Mouse (Mus musculus) spleen, adult 2 months (tissue): Measurements from ENCODE around the gene Epgn. TPM values are rescaled to one million over a fixed set of nuclear protein-coding genes. Genes with fewer than 3 reads are reported as not detected.

Source experiments
- DNase-seq, 2 experiments: peaks; one replicate each; pipeline versions ENCODE4 v3.0.0 to v3.0.0-alpha.2; 2012 to 2021; ENCODE audit warnings: low spot score in 2 of 2, low read depth in 1 of 2
- H3K27ac ChIP-seq: fragments of 200-500 bp; 2 replicates; pipeline ENCODE4 v1.5.1; 2012; ENCODE audit warnings: low read length, inconsistent platforms; ENCODE audit not compliant: insufficient read depth
- H3K27me3 ChIP-seq: fragments of 200-500 bp; 2 replicates; pipeline ENCODE4 v1.6.1; 2012; ENCODE audit warnings: mild to moderate bottlenecking, moderate library complexity, low read length, inconsistent platforms; ENCODE audit not compliant: control insufficient read depth, insufficient read depth
- H3K36me3 ChIP-seq: fragments of 200-500 bp; 2 replicates; pipeline ENCODE4 v1.6.1; 2012; ENCODE audit warnings: mild to moderate bottlenecking, low read length, inconsistent platforms; ENCODE audit not compliant: control insufficient read depth, insufficient read depth
- H3K4me1 ChIP-seq: fragments of 200-500 bp; 2 replicates; pipeline ENCODE4 v1.6.1; 2011; ENCODE audit warnings: inconsistent platforms; ENCODE audit not compliant: control insufficient read depth, insufficient read depth, insufficient read length
- H3K4me3 ChIP-seq: fragments of 200-500 bp; 2 replicates; pipeline ENCODE4 v1.5.1; 2011; ENCODE audit warnings: mild to moderate bottlenecking, inconsistent platforms; ENCODE audit not compliant: insufficient read depth, insufficient read length; ENCODE audit errors: extremely low read depth
- CTCF ChIP-seq: fragments of 200-500 bp; IDR thresholded peaks from 2 replicates; pipeline ENCODE4 v1.5.1; 2011; ENCODE audit warnings: mild to moderate bottlenecking, inconsistent platforms; ENCODE audit not compliant: insufficient read depth, insufficient read length, insufficient replicate concordance; ENCODE audit errors: extremely low read depth
- POLR2A ChIP-seq: fragments of 200-500 bp; IDR thresholded peaks from 2 replicates; pipeline ENCODE4 v1.6.1; 2011; ENCODE audit warnings: low read depth, low read length, inconsistent platforms
- WGBS: fragments of 180-500 bp; shearing (Covaris S2); methylation state at CpG from one replicate; pipeline ENCODE4 v1.1.7; 2018; 5-methylcytosine and 5-hydroxymethylcytosine counted together
- polyA plus RNA-seq: library from polyadenylated mRNA; depleted of rRNA; stranded (reverse); fragments of >200 nt; gene quantifications from 2 replicates; pipeline ENCODE4 v1.2.3, GENCODE M21; 2012

The Epgn gene
- polyA plus RNA-seq, 1 experiment = not detected

DNA sequence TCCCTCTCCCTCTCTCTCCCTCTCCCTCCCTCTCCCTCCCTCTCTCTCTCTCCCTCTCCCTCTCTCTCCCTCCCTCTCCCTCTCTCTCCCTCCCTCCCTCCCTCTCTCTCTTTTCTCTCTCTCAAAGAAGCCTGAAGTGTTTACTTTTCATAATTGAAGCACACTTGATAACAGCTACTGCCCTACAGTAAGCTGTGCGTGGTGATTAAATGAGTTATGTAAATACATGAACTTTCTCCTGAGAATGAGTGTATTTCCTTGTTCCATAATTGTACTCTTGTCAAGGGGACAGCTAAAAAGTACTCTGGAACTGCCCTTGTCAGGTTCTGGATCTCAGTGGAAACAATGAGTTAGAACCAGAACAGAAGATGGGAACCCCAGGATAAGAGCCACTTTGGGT lies 576 bp downstream of the Epgn start:
- H3K27me3 ChIP-seq = no peaks in the 10 kb centered on the region
- TF ChIP-seq CTCF = no peak
- no peak for TF ChIP-seq POLR2A
- 72% methylated on average over 1 of the region's 1 CpGs for WGBS
- no peaks in the 10 kb centered on the region for H3K36me3 ChIP-seq
- no peaks in the 10 kb centered on the region for H3K4me1 ChIP-seq
- H3K4me3 ChIP-seq = no peak overlapping the region
- no peak overlapping the region for H3K27ac ChIP-seq
- DNase-seq = no peak

DNA sequence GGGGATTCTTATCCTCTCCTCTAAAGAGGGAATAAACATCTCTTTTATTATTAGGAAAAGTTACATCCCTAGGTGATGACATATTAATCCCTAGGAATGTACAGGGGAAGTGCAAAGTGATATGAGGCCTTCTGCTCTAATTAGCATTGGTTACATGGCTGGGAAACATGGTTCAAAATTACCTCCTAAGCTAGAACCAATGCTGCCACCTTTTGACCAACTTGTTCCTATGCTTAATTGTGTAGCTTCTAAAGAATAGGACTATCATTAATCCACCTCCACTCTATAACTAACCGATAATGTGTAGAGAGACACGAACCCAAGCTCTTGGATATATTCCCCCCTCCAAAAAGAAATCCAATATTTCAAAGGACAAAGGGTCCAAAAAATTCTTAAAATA lies 3.4 kb downstream of the Epgn start:
- no peak for TF ChIP-seq CTCF
- TF ChIP-seq POLR2A = no peak
- whole genome bisulfite sequencing = 83% methylated on average over 2 of the region's 2 CpGs
- Histone ChIP-seq H3K4me1 (no peaks in the 10 kb centered on the region), H3K27me3 (no peaks in the 10 kb centered on the region), H3K27ac (no peak overlapping the region), H3K36me3 (no peaks in the 10 kb centered on the region), H3K4me3 (no peak overlapping the region)
- no peak for DNase-seq

DNA sequence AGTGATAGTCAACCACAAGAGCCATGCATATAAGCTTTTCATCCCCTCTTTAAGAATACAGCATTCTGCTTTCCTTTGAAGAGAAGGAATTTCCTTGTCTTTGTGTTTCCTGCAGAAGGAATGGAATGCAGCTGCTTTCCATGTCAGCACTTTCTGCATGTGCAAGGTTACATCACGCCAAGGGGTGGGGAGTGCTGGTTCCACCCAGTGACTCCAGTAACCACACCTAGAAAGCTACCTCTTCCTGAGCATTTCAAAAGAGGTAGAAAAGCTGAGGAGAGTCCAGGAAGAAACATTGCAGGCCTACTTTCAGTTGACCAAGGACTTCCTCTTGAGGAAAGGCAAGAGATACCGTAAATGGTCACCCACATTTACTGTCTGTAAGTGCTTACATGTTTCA lies 8.1 kb downstream of the Epgn start:
- Histone ChIP-seq H3K27me3 (no peaks in the 10 kb centered on the region), H3K27ac (no peak overlapping the region), H3K4me1 (no peaks in the 10 kb centered on the region), H3K36me3 (no peaks in the 10 kb centered on the region), H3K4me3 (no peak overlapping the region)
- 41% methylated on average over 2 of the region's 2 CpGs for WGBS
- no peak for TF ChIP-seq POLR2A
- TF ChIP-seq CTCF = no peak
- no peak for DNase-seq

DNA sequence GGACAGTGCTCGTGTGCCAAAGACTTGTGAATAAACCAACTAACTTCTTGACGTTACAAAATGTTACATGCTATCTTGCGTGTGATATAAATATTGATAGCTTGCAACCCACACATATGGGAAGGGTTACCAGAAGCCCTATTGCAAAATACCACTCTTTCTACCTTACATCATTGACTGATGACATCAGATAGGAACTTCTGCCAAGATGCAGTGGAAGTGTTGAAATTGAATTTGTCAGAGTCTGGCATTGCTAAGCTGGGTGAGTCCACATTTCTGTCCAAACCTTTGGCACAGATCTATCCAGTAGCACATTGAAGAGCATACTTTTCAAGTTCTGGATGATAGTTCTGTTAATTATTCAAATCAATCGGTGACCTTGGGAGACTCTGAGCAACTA lies 9.4 kb downstream of the Epgn start:
- DNase-seq = no peak
- Histone ChIP-seq H3K4me1 (no peaks in the 10 kb centered on the region), H3K27ac (no peak overlapping the region), H3K36me3 (no peaks in the 10 kb centered on the region), H3K4me3 (no peak overlapping the region), H3K27me3 (no peaks in the 10 kb centered on the region)
- TF ChIP-seq CTCF (no peak), POLR2A (no peak)
- 88% methylated on average over 4 of the region's 4 CpGs for WGBS

DNA sequence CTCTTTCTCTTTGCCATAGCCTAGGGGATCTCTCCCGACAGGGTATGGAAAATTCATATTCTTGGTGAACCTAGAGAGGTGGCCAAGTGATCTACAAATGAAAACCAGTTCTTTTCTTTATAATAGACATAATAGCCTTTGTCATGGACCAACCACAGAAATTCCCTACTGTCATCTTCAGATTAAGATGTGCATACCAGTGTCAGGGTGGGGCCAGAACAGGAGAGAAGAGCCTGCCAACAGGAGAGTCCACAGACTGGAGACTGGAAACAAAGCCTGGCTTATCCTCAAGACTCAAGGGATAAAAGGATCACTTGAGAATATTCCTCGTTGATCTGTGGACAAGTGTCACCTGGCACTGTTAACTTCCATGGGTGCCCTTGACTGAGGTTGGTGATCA lies 10.5 kb downstream of the Epgn start:
- WGBS = 78% methylated on average over 2 of the region's 2 CpGs
- H3K27ac ChIP-seq = no peak overlapping the region
- H3K4me1 ChIP-seq = no peaks in the 10 kb centered on the region
- no peak for DNase-seq
- no peak for TF ChIP-seq POLR2A
- TF ChIP-seq CTCF = no peak
- no peaks in the 10 kb centered on the region for H3K36me3 ChIP-seq
- H3K4me3 ChIP-seq = no peak overlapping the region
- H3K27me3 ChIP-seq = no peaks in the 10 kb centered on the region

DNA sequence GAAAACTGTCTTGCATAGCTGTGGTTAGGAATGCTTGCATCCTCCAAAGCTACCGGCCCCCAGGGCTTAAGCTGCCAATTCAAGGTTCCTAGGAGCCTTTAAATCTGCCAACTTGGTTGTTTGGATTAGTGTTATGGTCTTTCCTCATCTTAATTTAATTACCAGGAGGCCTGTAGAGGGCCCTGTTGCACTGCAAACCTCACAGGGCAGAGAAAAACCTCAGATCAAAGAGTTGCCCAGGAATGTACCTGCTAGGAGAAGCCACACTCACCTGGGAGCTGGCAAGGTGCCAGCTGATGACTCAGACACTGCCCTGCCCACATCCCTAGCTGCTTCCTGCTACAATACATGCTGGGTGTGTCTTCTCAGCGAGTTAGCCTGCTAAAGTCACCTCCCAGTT lies 11.3 kb downstream of the Epgn start:
- H3K4me1 ChIP-seq = no peaks in the 10 kb centered on the region
- no peak overlapping the region for H3K4me3 ChIP-seq
- WGBS = 5% methylated on average over 2 of the region's 2 CpGs
- TF ChIP-seq POLR2A = no peak
- DNase-seq = no peak
- no peak overlapping the region for H3K27ac ChIP-seq
- H3K36me3 ChIP-seq = no peaks in the 10 kb centered on the region
- H3K27me3 ChIP-seq = no peaks in the 10 kb centered on the region

DNA sequence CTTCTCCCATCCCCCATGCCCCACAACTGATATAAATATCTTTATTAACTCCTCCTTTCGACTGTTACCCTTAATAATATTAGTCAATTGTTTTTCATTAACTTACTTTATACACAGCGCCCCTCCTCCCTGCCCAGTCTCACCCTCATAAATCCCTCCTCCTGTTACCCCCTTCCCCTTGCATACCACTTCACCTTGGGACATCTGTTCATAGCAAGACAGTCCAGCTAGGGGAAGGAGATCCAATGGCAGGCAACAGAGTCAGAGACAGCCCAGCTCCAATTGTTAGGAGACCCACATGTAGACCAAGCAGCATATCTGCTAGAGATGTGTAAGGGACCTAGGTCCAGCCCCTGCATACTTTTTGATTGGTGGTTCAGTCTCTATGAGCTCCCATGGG lies 11.7 kb downstream of the Epgn start:
- no peak for DNase-seq
- TF ChIP-seq POLR2A = no peak
- no peak for TF ChIP-seq CTCF
- H3K27ac ChIP-seq = no peak overlapping the region
- H3K36me3 ChIP-seq = no peaks in the 10 kb centered on the region
- no peak overlapping the region for H3K4me3 ChIP-seq
- 80% methylated on average over 2 of the region's 2 CpGs for WGBS
- no peaks in the 10 kb centered on the region for H3K4me1 ChIP-seq
- H3K27me3 ChIP-seq = no peaks in the 10 kb centered on the region
